Mouse (Mus musculus) cerebellum, adult 2 months (tissue): ENCODE measurements at regions not wholly inside any gene's neighbourhood (a gene's known extent, or its start where the extent isn't known, plus 50 kb on each side); places are given as distances from the start of the nearest gene placed in this dataset.

ENCODE experiments used
- DNase-seq, 2 experiments: peaks; one replicate each; pipeline ENCODE4 v3.0.0; 2021
- H3K27ac ChIP-seq: fragments of 200-500 bp; 2 replicates; pipeline ENCODE4 v1.5.1; 2012; ENCODE audit warnings: low read length, control low read depth, inconsistent platforms; ENCODE audit not compliant: insufficient read depth
- H3K27me3 ChIP-seq: fragments of 200-500 bp; 2 replicates; pipeline ENCODE4 v1.6.1; 2012; ENCODE audit warnings: inconsistent platforms, mild to moderate bottlenecking, low read length, moderate library complexity; ENCODE audit not compliant: control insufficient read depth, insufficient read depth
- H3K4me1 ChIP-seq: fragments of 200-500 bp; 2 replicates; pipeline ENCODE4 v1.6.1; 2011; ENCODE audit warnings: low read length; ENCODE audit not compliant: control insufficient read depth, insufficient read depth
- H3K4me3 ChIP-seq: fragments of 200-500 bp; replicated peaks from 2 replicates; pipeline ENCODE3; 2011; ENCODE audit warnings: mild to moderate bottlenecking, low read depth, low read length, control low read depth; ENCODE audit not compliant: insufficient read depth
- CTCF ChIP-seq: fragments of 200-500 bp; IDR thresholded peaks from 2 replicates; pipeline ENCODE4 v1.5.1; 2011; ENCODE audit warnings: low read depth, mild to moderate bottlenecking, control low read depth, low read length, moderate library complexity, borderline replicate concordance; ENCODE audit not compliant: insufficient read depth
- POLR2A ChIP-seq: fragments of 200-500 bp; IDR thresholded peaks from 2 replicates; pipeline ENCODE4 v1.6.1; 2011; ENCODE audit warnings: low read length, control low read depth, borderline replicate concordance; ENCODE audit not compliant: insufficient read depth
- WGBS: fragments of 180-500 bp; shearing (Covaris S2); methylation state at CpG from one replicate; pipeline ENCODE4 v1.1.7; 2018; 5-methylcytosine and 5-hydroxymethylcytosine counted together

GRCm38 (mm10) chr12:77674352-77674751 lies 436.4 kb downstream of the Fut8 start:
- Histone ChIP-seq H3K27me3 (no peaks in the 10 kb centered on the region), H3K4me1 (no peaks in the 10 kb centered on the region), H3K4me3 (no peak overlapping the region), H3K27ac (no peak overlapping the region)
- DNase-seq, result no peak
- TF ChIP-seq POLR2A, result no peak
- TF ChIP-seq CTCF, result no peak
- WGBS, result 88% methylated on average over 2 of the region's 2 CpGs

- Histone ChIP-seq H3K27me3 (no peaks in the 10 kb centered on the region), H3K4me1 (no peaks in the 10 kb centered on the region), H3K27ac (no peak overlapping the region), H3K4me3 (no peak overlapping the region)
- TF ChIP-seq CTCF (peak; percentile 71), POLR2A (no peak)
- WGBS, result 91% methylated on average over 5 of the region's 5 CpGs
- DNase-seq, result peak; percentile 33 to 57
Observed at GRCm38 (mm10) chr12:77674755-77675154, 436.8 kb downstream of the Fut8 start.

- Histone ChIP-seq H3K4me3 (no peak overlapping the region), H3K27ac (no peak overlapping the region), H3K4me1 (no peaks in the 10 kb centered on the region), H3K27me3 (no peaks in the 10 kb centered on the region)
- 59% methylated on average over 5 of the region's 5 CpGs for WGBS
- DNase-seq, result no peak
- no peak for TF ChIP-seq POLR2A
- no peak for TF ChIP-seq CTCF
Observed at GRCm38 (mm10) chr12:77678040-77678439, 440.1 kb downstream of the Fut8 start.

GRCm38 (mm10) chr12:77694101-77694500 lies 456.2 kb downstream of the Fut8 start:
- H3K4me1 ChIP-seq, result peaks cover 11% of the 10 kb centered on the region; the same call in 1 of the 2 replicates
- WGBS, result 39% methylated on average over 6 of the region's 6 CpGs
- DNase-seq, result peak in 1 of 2 experiments; percentile 24
- no peak overlapping the region for H3K27ac ChIP-seq
- H3K27me3 ChIP-seq, result no peaks in the 10 kb centered on the region
- H3K4me3 ChIP-seq, result no peak overlapping the region
- no peak for TF ChIP-seq POLR2A
- TF ChIP-seq CTCF, result no peak

- WGBS, result 57% methylated on average over 8 of the region's 8 CpGs
- H3K27ac ChIP-seq, result no peak overlapping the region
- DNase-seq, result peak; percentile 40 to 55
- H3K27me3 ChIP-seq, result no peaks in the 10 kb centered on the region
- H3K4me3 ChIP-seq, result no peak overlapping the region
- peaks cover 15% of the 10 kb centered on the region for H3K4me1 ChIP-seq
- TF ChIP-seq POLR2A (no peak), CTCF (no peak)
Observed at GRCm38 (mm10) chr12:77696039-77696631, 458.2 kb downstream of the Fut8 start.

- 87% methylated on average over 4 of the region's 4 CpGs for WGBS
- no peak overlapping the region for H3K4me3 ChIP-seq
- TF ChIP-seq POLR2A, result no peak
- TF ChIP-seq CTCF, result no peak
- no peak overlapping the region for H3K27ac ChIP-seq
- no peak for DNase-seq
- H3K27me3 ChIP-seq, result no peaks in the 10 kb centered on the region
- peaks cover 15% of the 10 kb centered on the region for H3K4me1 ChIP-seq
Observed at GRCm38 (mm10) chr12:77696662-77697061, 458.7 kb downstream of the Fut8 start.

- Histone ChIP-seq H3K27me3 (no peaks in the 10 kb centered on the region), H3K27ac (no peak overlapping the region), H3K4me1 (peaks cover 15% of the 10 kb centered on the region), H3K4me3 (no peak overlapping the region)
- WGBS, result 52% methylated on average over 7 of the region's 7 CpGs
- TF ChIP-seq POLR2A (no peak), CTCF (no peak)
- no peak for DNase-seq
Observed at GRCm38 (mm10) chr12:77698088-77698487, 460.2 kb downstream of the Fut8 start.

GRCm38 (mm10) chr12:77699896-77700605 lies 462.1 kb downstream of the Fut8 start:
- no peak overlapping the region for H3K4me3 ChIP-seq
- no peak overlapping the region for H3K27ac ChIP-seq
- no peaks in the 10 kb centered on the region for H3K27me3 ChIP-seq
- peak; percentile 19 to 37 for DNase-seq
- peaks cover 15% of the 10 kb centered on the region for H3K4me1 ChIP-seq
- 8% methylated on average over 2 of the region's 2 CpGs for WGBS
- TF ChIP-seq CTCF, result no peak
- no peak for TF ChIP-seq POLR2A
